Mouse (Mus musculus) bone marrow macrophage, adult 2 months (primary cell): Measurements from ENCODE around the gene Zdhhc7.

Experiments used
- CTCF ChIP-seq: IDR thresholded peaks from 2 replicates; pipeline ENCODE4 v1.5.1; 2012; ENCODE audit warnings: low read depth, mild to moderate bottlenecking, low read length, moderate library complexity
- POLR2A ChIP-seq: IDR thresholded peaks from 2 replicates; pipeline ENCODE4 v1.6.1; 2012; ENCODE audit warnings: mild to moderate bottlenecking, low read depth, low read length, borderline replicate concordance

DNA sequence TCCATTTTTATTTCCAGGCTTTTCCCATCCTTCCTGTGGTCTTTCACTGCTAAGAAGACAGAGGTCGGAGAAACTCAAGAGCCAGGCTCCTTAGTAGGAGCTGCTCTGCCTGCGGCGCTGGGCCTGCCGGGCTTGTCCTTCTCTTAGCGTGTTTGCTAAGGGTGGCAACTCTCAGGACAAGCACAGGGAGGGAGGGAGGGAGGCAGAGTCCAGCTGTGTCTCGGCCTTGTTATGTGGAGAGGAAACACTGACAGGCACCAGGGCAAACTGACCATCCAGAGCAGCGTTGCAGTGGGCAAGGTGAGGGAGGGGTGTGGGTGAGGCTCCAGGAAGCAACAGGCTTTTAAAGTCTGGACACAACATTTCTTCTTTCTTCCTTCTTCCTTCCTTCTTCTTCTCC is 11.8 kb downstream of the Zdhhc7 start:
- no peak for TF ChIP-seq CTCF
- no peak for TF ChIP-seq POLR2A
